Mouse (Mus musculus): ENCODE results near the gene Foxj1. TPM values are rescaled to one million over a fixed set of nuclear protein-coding genes. Genes with fewer than 3 reads are reported as not detected.
A peak's percentile ranks its signal among the peaks of the same experiment; 100 is the strongest.
"Not testable (repeated sequence)": the region's sequence is repeated elsewhere in the genome, so short reads cannot be mapped to it uniquely, and the experiment has no call there.

The Foxj1 gene
- polyA plus RNA-seq, 1 experiment from 2014 or later: 2.0 TPM

GRCm38 (mm10) chr11:116368116-116368515 is 32.9 kb upstream of the Foxj1 start:
- no peak overlapping the region for H3K27ac ChIP-seq (ENCODE audit: low read length)
- peak; percentile 73; the same call in 1 of the 2 replicates for ATAC-seq (replicated peaks; ENCODE audit: extremely low read depth, insufficient read depth, low FRiP score)
- no peak overlapping the region for H3K9ac ChIP-seq (ENCODE audit: low read length)
- H3K4me1 ChIP-seq (ENCODE audit: control insufficient read depth, insufficient read depth, low read length): peaks cover 3% of the 10 kb centered on the region
- H3K27me3 ChIP-seq (ENCODE audit: control insufficient read depth, insufficient read depth, low read length): no peaks in the 10 kb centered on the region
- H3K9me3 ChIP-seq (replicated peaks; ENCODE audit: control insufficient read depth, low read length): no peaks in the 10 kb centered on the region
- no peaks in the 10 kb centered on the region for H3K36me3 ChIP-seq (ENCODE audit: control insufficient read depth, insufficient read depth)
- H3K4me2 ChIP-seq (ENCODE audit: low read depth, low read length): no peak overlapping the region
- WGBS: 28% methylated on average over 9 of the region's 9 CpGs
- H3K4me3 ChIP-seq (ENCODE audit: low read length): no peak overlapping the region

- Histone ChIP-seq H3K4me1 (ENCODE audit: control insufficient read depth, insufficient read depth, low read length) (peaks cover 3% of the 10 kb centered on the region), H3K36me3 (ENCODE audit: control insufficient read depth, insufficient read depth) (no peaks in the 10 kb centered on the region), H3K9ac (ENCODE audit: low read length) (no peak overlapping the region), H3K4me3 (ENCODE audit: low read length) (no peak overlapping the region), H3K27ac (ENCODE audit: low read length) (no peak overlapping the region), H3K9me3 (replicated peaks; ENCODE audit: control insufficient read depth, low read length) (no peaks in the 10 kb centered on the region), H3K4me2 (ENCODE audit: low read depth, low read length) (no peak overlapping the region), H3K27me3 (ENCODE audit: control insufficient read depth, insufficient read depth, low read length) (no peaks in the 10 kb centered on the region)
- no peak for ATAC-seq (replicated peaks; ENCODE audit: extremely low read depth, insufficient read depth, low FRiP score)
- 80% methylated on average over 1 of the region's 1 CpGs for WGBS
Observed at GRCm38 (mm10) chr11:116366647-116367046, 31.4 kb upstream of the Foxj1 start.

- no peaks in the 10 kb centered on the region for H3K9me3 ChIP-seq (replicated peaks; ENCODE audit: control insufficient read depth, low read length)
- peaks cover 3% of the 10 kb centered on the region for H3K4me1 ChIP-seq (ENCODE audit: control insufficient read depth, insufficient read depth, low read length)
- no peak overlapping the region for H3K9ac ChIP-seq (ENCODE audit: low read length)
- no peak overlapping the region for H3K27ac ChIP-seq (ENCODE audit: low read length)
- H3K4me2 ChIP-seq (ENCODE audit: low read depth, low read length): no peak overlapping the region
- WGBS: 81% methylated on average over 2 of the region's 2 CpGs
- no peak overlapping the region for H3K4me3 ChIP-seq (ENCODE audit: low read length)
- no peaks in the 10 kb centered on the region for H3K27me3 ChIP-seq (ENCODE audit: control insufficient read depth, insufficient read depth, low read length)
- no peaks in the 10 kb centered on the region for H3K36me3 ChIP-seq (ENCODE audit: control insufficient read depth, insufficient read depth)
- no peak for ATAC-seq (replicated peaks; ENCODE audit: extremely low read depth, insufficient read depth, low FRiP score)
Observed at GRCm38 (mm10) chr11:116366124-116366523, 30.9 kb upstream of the Foxj1 start.

- no peak overlapping the region for H3K9ac ChIP-seq (ENCODE audit: low read length)
- no peaks in the 10 kb centered on the region for H3K9me3 ChIP-seq (replicated peaks; ENCODE audit: control insufficient read depth, low read length)
- H3K4me1 ChIP-seq (ENCODE audit: control insufficient read depth, insufficient read depth, low read length): peaks cover 3% of the 10 kb centered on the region
- H3K27ac ChIP-seq (ENCODE audit: low read length): no peak overlapping the region
- H3K4me2 ChIP-seq (ENCODE audit: low read depth, low read length): no peak overlapping the region
- H3K36me3 ChIP-seq (ENCODE audit: control insufficient read depth, insufficient read depth): no peaks in the 10 kb centered on the region
- ATAC-seq (replicated peaks; ENCODE audit: extremely low read depth, insufficient read depth, low FRiP score): no peak
- H3K4me3 ChIP-seq (ENCODE audit: low read length): no peak overlapping the region
- H3K27me3 ChIP-seq (ENCODE audit: control insufficient read depth, insufficient read depth, low read length): no peaks in the 10 kb centered on the region
- WGBS: 67% methylated on average over 13 of the region's 13 CpGs
Observed at GRCm38 (mm10) chr11:116365432-116365831, 30.2 kb upstream of the Foxj1 start.

GRCm38 (mm10) chr11:116362015-116362414 is 26.8 kb upstream of the Foxj1 start:
- Histone ChIP-seq H3K36me3 (ENCODE audit: control insufficient read depth, insufficient read depth) (peaks cover 2% of the 10 kb centered on the region; the same call in 1 of the 2 replicates), H3K9ac (ENCODE audit: low read length) (0 out of 2 replicates have a peak overlapping the region, but pooled peaks have one; percentile 11), H3K27ac (ENCODE audit: low read length) (peak overlapping the region; percentile 70), H3K27me3 (ENCODE audit: control insufficient read depth, insufficient read depth, low read length) (no peaks in the 10 kb centered on the region), H3K4me2 (ENCODE audit: low read depth, low read length) (no peak overlapping the region), H3K4me3 (ENCODE audit: low read length) (no peak overlapping the region), H3K4me1 (ENCODE audit: control insufficient read depth, insufficient read depth, low read length) (no peaks in the 10 kb centered on the region), H3K9me3 (replicated peaks; ENCODE audit: control insufficient read depth, low read length) (no peaks in the 10 kb centered on the region)
- ATAC-seq (replicated peaks; ENCODE audit: extremely low read depth, insufficient read depth, low FRiP score): no peak
- 51% methylated on average over 11 of the region's 11 CpGs for WGBS

GRCm38 (mm10) chr11:116360915-116361314 is 25.7 kb upstream of the Foxj1 start:
- H3K36me3 ChIP-seq (ENCODE audit: control insufficient read depth, insufficient read depth); H3K4me2 ChIP-seq (ENCODE audit: low read depth, low read length); H3K9ac ChIP-seq (ENCODE audit: low read length); ATAC-seq (replicated peaks; ENCODE audit: extremely low read depth, insufficient read depth, low FRiP score); H3K4me3 ChIP-seq (ENCODE audit: low read length); H3K27me3 ChIP-seq (ENCODE audit: control insufficient read depth, insufficient read depth, low read length); H3K4me1 ChIP-seq (ENCODE audit: control insufficient read depth, insufficient read depth, low read length); H3K9me3 ChIP-seq (replicated peaks; ENCODE audit: control insufficient read depth, low read length): not testable (repeated sequence)
- 93% methylated on average over 5 of the region's 5 CpGs for WGBS
- peak overlapping the region; percentile 70; the same call in 1 of the 2 replicates for H3K27ac ChIP-seq (ENCODE audit: low read length)

- peak overlapping the region; percentile 26 for H3K4me2 ChIP-seq (ENCODE audit: low read depth, low read length)
- H3K36me3 ChIP-seq (ENCODE audit: control insufficient read depth, insufficient read depth): peaks cover 6% of the 10 kb centered on the region
- no peaks in the 10 kb centered on the region for H3K4me1 ChIP-seq (ENCODE audit: control insufficient read depth, insufficient read depth, low read length)
- H3K27me3 ChIP-seq (ENCODE audit: control insufficient read depth, insufficient read depth, low read length): no peaks in the 10 kb centered on the region
- WGBS: 76% methylated on average over 12 of the region's 12 CpGs
- peak overlapping the region; percentile 40; the same call in 1 of the 2 replicates for H3K9ac ChIP-seq (ENCODE audit: low read length)
- no peak overlapping the region; the same call in 1 of the 2 replicates for H3K4me3 ChIP-seq (ENCODE audit: low read length)
- peaks cover 4% of the 10 kb centered on the region for H3K9me3 ChIP-seq (replicated peaks; ENCODE audit: control insufficient read depth, low read length)
- ATAC-seq (replicated peaks; ENCODE audit: extremely low read depth, insufficient read depth, low FRiP score): no peak
- peak overlapping the region; percentile 79 for H3K27ac ChIP-seq (ENCODE audit: low read length)
Observed at GRCm38 (mm10) chr11:116359652-116360051, 24.5 kb upstream of the Foxj1 start.

- H3K36me3 ChIP-seq (ENCODE audit: control insufficient read depth, insufficient read depth): peaks cover 6% of the 10 kb centered on the region
Observed at GRCm38 (mm10) chr11:116358926-116359637, 23.9 kb upstream of the Foxj1 start.

GRCm38 (mm10) chr11:116354521-116354920 is 19.3 kb upstream of the Foxj1 start:
- Histone ChIP-seq H3K27ac (ENCODE audit: low read length) (no peak overlapping the region; the same call in 1 of the 2 replicates), H3K9ac (ENCODE audit: low read length) (no peak overlapping the region), H3K4me2 (ENCODE audit: low read depth, low read length) (no peak overlapping the region), H3K4me3 (ENCODE audit: low read length) (no peak overlapping the region), H3K27me3 (ENCODE audit: control insufficient read depth, insufficient read depth, low read length) (no peaks in the 10 kb centered on the region), H3K36me3 (ENCODE audit: control insufficient read depth, insufficient read depth) (peaks cover 6% of the 10 kb centered on the region), H3K4me1 (ENCODE audit: control insufficient read depth, insufficient read depth, low read length) (no peaks in the 10 kb centered on the region), H3K9me3 (replicated peaks; ENCODE audit: control insufficient read depth, low read length) (peaks cover 4% of the 10 kb centered on the region)
- no peak; the same call in 1 of the 2 replicates for ATAC-seq (replicated peaks; ENCODE audit: extremely low read depth, insufficient read depth, low FRiP score)
- WGBS: 47% methylated on average over 17 of the region's 17 CpGs

More at GRCm38 (mm10) chr11:116358926-116359637, 23.9 kb upstream of the Foxj1 start:
- 66% methylated on average over 15 of the region's 15 CpGs for WGBS
- Histone ChIP-seq H3K27me3 (ENCODE audit: control insufficient read depth, insufficient read depth, low read length) (no peaks in the 10 kb centered on the region), H3K4me1 (ENCODE audit: control insufficient read depth, insufficient read depth, low read length) (no peaks in the 10 kb centered on the region), H3K4me3 (ENCODE audit: low read length) (peak overlapping the region; percentile 29), H3K9ac (ENCODE audit: low read length) (peak overlapping the region; percentile 40; the same call in 1 of the 2 replicates), H3K9me3 (replicated peaks; ENCODE audit: control insufficient read depth, low read length) (peaks cover 4% of the 10 kb centered on the region), H3K4me2 (ENCODE audit: low read depth, low read length) (peak overlapping the region; percentile 26), H3K27ac (ENCODE audit: low read length) (peak overlapping the region; percentile 79)
- ATAC-seq (replicated peaks; ENCODE audit: extremely low read depth, insufficient read depth, low FRiP score): peak; percentile 49; the same call in 1 of the 2 replicates
